Mouse (Mus musculus) testis, adult 2 months (tissue): Measurements from ENCODE around the gene Mettl26. TPM values are rescaled to one million over a fixed set of nuclear protein-coding genes. Genes with fewer than 3 reads are reported as not detected.

ENCODE experiments used
- H3K27ac ChIP-seq: fragments of 200-500 bp; 2 replicates; pipeline ENCODE4 v1.5.1; 2012; ENCODE audit warnings: low read depth, low read length; ENCODE audit not compliant: control insufficient read depth, insufficient read depth
- H3K27me3 ChIP-seq: fragments of 200-500 bp; 2 replicates; pipeline ENCODE4 v1.6.1; 2012; ENCODE audit warnings: mild to moderate bottlenecking, low read length, moderate library complexity; ENCODE audit not compliant: control insufficient read depth, insufficient read depth
- H3K36me3 ChIP-seq: fragments of 200-500 bp; 2 replicates; pipeline ENCODE4 v1.6.1; 2012; ENCODE audit warnings: mild to moderate bottlenecking, low read length; ENCODE audit not compliant: control insufficient read depth, insufficient read depth
- H3K4me1 ChIP-seq: fragments of 200-500 bp; 2 replicates; pipeline ENCODE4 v1.6.1; 2012; ENCODE audit warnings: low read length; ENCODE audit not compliant: control insufficient read depth, insufficient read depth
- H3K4me3 ChIP-seq: fragments of 200-500 bp; 2 replicates; pipeline ENCODE4 v1.5.1; 2012; ENCODE audit warnings: low read depth, mild to moderate bottlenecking, low read length, moderate library complexity, mixed read lengths; ENCODE audit not compliant: control insufficient read depth
- CTCF ChIP-seq: fragments of 200-500 bp; IDR thresholded peaks from 2 replicates; pipeline ENCODE4 v1.5.1; 2012; ENCODE audit warnings: low read depth, mild to moderate bottlenecking, inconsistent platforms, low read length, moderate library complexity; ENCODE audit not compliant: control insufficient read depth, insufficient read depth, insufficient replicate concordance
- POLR2A ChIP-seq: fragments of 200-500 bp; IDR thresholded peaks from 2 replicates; pipeline ENCODE4 v1.6.1; 2012; ENCODE audit warnings: low read depth, mild to moderate bottlenecking, inconsistent platforms, low read length, moderate library complexity; ENCODE audit not compliant: control insufficient read depth
- polyA plus RNA-seq: library from polyadenylated mRNA; depleted of rRNA; stranded (reverse); fragments of >200 nt; gene quantifications from 2 replicates; pipeline ENCODE4 v1.2.3, GENCODE M21; 2012

Gene Mettl26
- polyA plus RNA-seq, 1 experiment: 49.8 TPM

GRCm38 (mm10) chr17:25833961-25834594, 40.8 kb upstream of the Mettl26 start:
- Histone ChIP-seq H3K4me3 (peak overlapping the region; percentile 92), H3K36me3 (no peaks in the 10 kb centered on the region), H3K4me1 (peaks cover 45% of the 10 kb centered on the region), H3K27me3 (no peaks in the 10 kb centered on the region), H3K27ac (peak overlapping the region; percentile 95)
- TF ChIP-seq CTCF (no peak), POLR2A (no peak)

GRCm38 (mm10) chr17:25834595-25835222, 40.2 kb upstream of the Mettl26 start:
- H3K4me1 ChIP-seq: peaks cover 40% of the 10 kb centered on the region

GRCm38 (mm10) chr17:25835301-25835700, 39.6 kb upstream of the Mettl26 start:
- no peak overlapping the region for H3K27ac ChIP-seq
- H3K36me3 ChIP-seq: no peaks in the 10 kb centered on the region
- no peaks in the 10 kb centered on the region for H3K27me3 ChIP-seq
- peaks cover 40% of the 10 kb centered on the region for H3K4me1 ChIP-seq
- H3K4me3 ChIP-seq: no peak overlapping the region
- TF ChIP-seq POLR2A: no peak
- no peak for TF ChIP-seq CTCF

More at GRCm38 (mm10) chr17:25834595-25835222, 40.2 kb upstream of the Mettl26 start:
- Histone ChIP-seq H3K36me3 (no peaks in the 10 kb centered on the region), H3K4me3 (no peak overlapping the region), H3K27me3 (no peaks in the 10 kb centered on the region), H3K27ac (no peak overlapping the region)
- no peak for TF ChIP-seq POLR2A
- TF ChIP-seq CTCF: no peak

GRCm38 (mm10) chr17:25835816-25836215, 39.1 kb upstream of the Mettl26 start:
- Histone ChIP-seq H3K36me3 (no peaks in the 10 kb centered on the region), H3K27me3 (no peaks in the 10 kb centered on the region), H3K27ac (no peak overlapping the region), H3K4me1 (peaks cover 40% of the 10 kb centered on the region), H3K4me3 (no peak overlapping the region)
- TF ChIP-seq CTCF (no peak), POLR2A (peak; percentile 41; the same call in 1 of the 2 replicates)

GRCm38 (mm10) chr17:25836397-25837075, 38.3 kb upstream of the Mettl26 start:
- TF ChIP-seq POLR2A: no peak
- TF ChIP-seq CTCF: no peak
- Histone ChIP-seq H3K4me1 (peaks cover 38% of the 10 kb centered on the region), H3K4me3 (peak overlapping the region; percentile 30), H3K36me3 (no peaks in the 10 kb centered on the region), H3K27ac (peak overlapping the region; percentile 0), H3K27me3 (no peaks in the 10 kb centered on the region)

GRCm38 (mm10) chr17:25837076-25837410, 37.8 kb upstream of the Mettl26 start, which contains the start of gene Rhbdl1:
Gene Rhbdl1 (minus strand): TSS chr17:25837295.
- no peaks in the 10 kb centered on the region for H3K27me3 ChIP-seq
- H3K4me3 ChIP-seq: peak within 1 kb of the TSS; percentile 30
- H3K4me1 ChIP-seq: peaks cover 33% of the 10 kb centered on the region
- H3K27ac ChIP-seq: peak within 1 kb of the TSS; percentile 23
- H3K36me3 ChIP-seq: no peaks in the 10 kb centered on the region
- TF ChIP-seq POLR2A: no peak
- TF ChIP-seq CTCF: no peak

GRCm38 (mm10) chr17:25837533-25837932, 37.3 kb upstream of the Mettl26 start:
- H3K4me1 ChIP-seq: peaks cover 31% of the 10 kb centered on the region
- no peak overlapping the region for H3K4me3 ChIP-seq
- no peak for TF ChIP-seq CTCF
- peak overlapping the region; percentile 23 for H3K27ac ChIP-seq
- no peaks in the 10 kb centered on the region for H3K36me3 ChIP-seq
- H3K27me3 ChIP-seq: no peaks in the 10 kb centered on the region
